Mouse (Mus musculus) gastrocnemius, adult 2 months (tissue): ENCODE measurements around the gene Apela. TPM values are rescaled to one million over a fixed set of nuclear protein-coding genes. Genes with fewer than 3 reads are reported as not detected.

Source experiments
- DNase-seq: peaks from one replicate; pipeline ENCODE4 v3.0.0; 2022
- H3K27ac ChIP-seq: fragments of 200-600 bp; 2 replicates; pipeline ENCODE4 v1.8.1; 2022; ENCODE audit warnings: mild to moderate bottlenecking
- H3K4me3 ChIP-seq: fragments of 200-600 bp; 2 replicates; pipeline ENCODE4 v1.8.1; 2022; ENCODE audit warnings: mild to moderate bottlenecking, moderate library complexity
- CTCF ChIP-seq: fragments of 200-600 bp; IDR thresholded peaks from 2 replicates; pipeline ENCODE4 v1.8.1; 2022; ENCODE audit warnings: antibody characterized with exemption, mild to moderate bottlenecking, moderate library complexity
- intact Hi-C: fragments of 180-260 bp; cut with DNase I; formaldehyde crosslinking; loops from one replicate; pipeline ENCODE4 v1.15.1; 2025
- long read RNA-seq, 2 experiments: library from polyadenylated mRNA; stranded (forward); transcript quantifications; one replicate each; pipeline ENCODE4 v2.0.0; 2021
- total RNA-seq, 2 experiments: library from RNA; stranded (reverse); gene quantifications; 2 replicates each; pipeline ENCODE4 v1.2.3; 2021

The Apela gene
- not detected for total RNA-seq
- long read RNA-seq, experiment 1: 0 reads
- long read RNA-seq, experiment 2: 0 reads

GRCm38 (mm10) chr8:65037117-65037533 is at the start of gene Apela:
Gene Apela, minus strand, starts transcription at chr8:65037336.
- Histone ChIP-seq H3K4me3 (no peak within 1 kb of the TSS), H3K27ac (no peak within 1 kb of the TSS)
- no peak for TF ChIP-seq CTCF
- no peak for DNase-seq
- intact Hi-C loops: no loop called here

GRCm38 (mm10) chr8:65085680-65086079 is 48.5 kb upstream of the Apela start:
- Histone ChIP-seq H3K4me3 (no peak overlapping the region), H3K27ac (no peak overlapping the region)
- intact Hi-C loops: no loop called here
- DNase-seq: no peak
- TF ChIP-seq CTCF: no peak

- Histone ChIP-seq H3K27ac (no peak overlapping the region), H3K4me3 (no peak overlapping the region)
- intact Hi-C loops: no loop called here
- no peak for TF ChIP-seq CTCF
- no peak for DNase-seq
These were observed 43.6 kb upstream of the Apela start for GRCm38 (mm10) chr8:65080731-65081130.

GRCm38 (mm10) chr8:65074733-65075132 is 37.6 kb upstream of the Apela start, which contains the start of gene Gm10663:
Gene Gm10663, plus strand, starts transcription at chr8:65075033.
- Histone ChIP-seq H3K4me3 (no peak within 1 kb of the TSS), H3K27ac (no peak within 1 kb of the TSS)
- intact Hi-C loops: no loop called here
- DNase-seq: no peak
- TF ChIP-seq CTCF: no peak

GRCm38 (mm10) chr8:65070996-65071395 is 33.9 kb upstream of the Apela start:
- Histone ChIP-seq H3K27ac (no peak overlapping the region), H3K4me3 (no peak overlapping the region)
- TF ChIP-seq CTCF: no peak
- no peak for DNase-seq
- intact Hi-C loops: no loop called here

- Histone ChIP-seq H3K4me3 (no peak overlapping the region), H3K27ac (no peak overlapping the region)
- no peak for DNase-seq
- intact Hi-C loops: no loop called here
- TF ChIP-seq CTCF: no peak
These were observed 31.3 kb upstream of the Apela start for GRCm38 (mm10) chr8:65068473-65068819.

- no peak overlapping the region for H3K27ac ChIP-seq
- TF ChIP-seq CTCF: no peak
- H3K4me3 ChIP-seq: no peak overlapping the region
- intact Hi-C loops: no loop called here
- DNase-seq: no peak
These were observed 30.7 kb upstream of the Apela start for GRCm38 (mm10) chr8:65067694-65068472.

- no peak for TF ChIP-seq CTCF
- intact Hi-C loops: no loop called here
- no peak for DNase-seq
These were observed 29.9 kb upstream of the Apela start for GRCm38 (mm10) chr8:65067031-65067430.

GRCm38 (mm10) chr8:65065622-65066021 is 28.5 kb upstream of the Apela start:
- Histone ChIP-seq H3K27ac (no peak overlapping the region), H3K4me3 (no peak overlapping the region)
- no peak for DNase-seq
- TF ChIP-seq CTCF: no peak
- intact Hi-C loops: no loop called here

More at GRCm38 (mm10) chr8:65067031-65067430, 29.9 kb upstream of the Apela start:
- Histone ChIP-seq H3K4me3 (no peak overlapping the region), H3K27ac (no peak overlapping the region)

- no peak for TF ChIP-seq CTCF
- intact Hi-C loops: no loop called here
- DNase-seq: no peak
- H3K4me3 ChIP-seq: no peak overlapping the region
- no peak overlapping the region for H3K27ac ChIP-seq
These were observed 26.9 kb upstream of the Apela start for GRCm38 (mm10) chr8:65064071-65064470.

GRCm38 (mm10) chr8:65062195-65062594 is 25.1 kb upstream of the Apela start:
- TF ChIP-seq CTCF: no peak
- Histone ChIP-seq H3K4me3 (no peak overlapping the region), H3K27ac (no peak overlapping the region)
- DNase-seq: no peak
- intact Hi-C loops: no loop called here

- Histone ChIP-seq H3K27ac (no peak overlapping the region), H3K4me3 (no peak overlapping the region)
- DNase-seq: no peak
- no peak for TF ChIP-seq CTCF
- intact Hi-C loops: no loop called here
These were observed 19.6 kb upstream of the Apela start for GRCm38 (mm10) chr8:65056722-65057121.

- no peak overlapping the region for H3K27ac ChIP-seq
- H3K4me3 ChIP-seq: no peak overlapping the region
- DNase-seq: no peak
- intact Hi-C loops: no loop called here
- no peak for TF ChIP-seq CTCF
These were observed 16.8 kb upstream of the Apela start for GRCm38 (mm10) chr8:65053968-65054367.

GRCm38 (mm10) chr8:65053554-65053953 is 16.4 kb upstream of the Apela start:
- no peak overlapping the region for H3K27ac ChIP-seq
- TF ChIP-seq CTCF: no peak
- no peak overlapping the region for H3K4me3 ChIP-seq
- no peak for DNase-seq
- intact Hi-C loops: no loop called here
